Mouse (Mus musculus) heart, postnatal 0 days (tissue): ENCODE measurements at regions not wholly inside any gene's neighbourhood (a gene's known extent, or its start where the extent isn't known, plus 50 kb on each side); places are given as distances from the start of the nearest gene placed in this dataset.

Source experiments
- ATAC-seq: fragments of 200-750 bp; cut with Nextera tagmentation; 2 replicates; pipeline ENCODE4 v1.8.0; 2017; ENCODE audit warnings: low read depth, moderate number of reproducible peaks, moderate library complexity; ENCODE audit not compliant: insufficient read depth
- DNase-seq: peaks from one replicate; pipeline ENCODE4 v3.0.0-alpha.2; 2016; ENCODE audit warnings: low spot score
- H3K27ac ChIP-seq: fragments of 300-500 bp; sonication (generic); 2 replicates; pipeline ENCODE4 v1.5.1; 2014; ENCODE audit warnings: low read depth, mild to moderate bottlenecking
- H3K27me3 ChIP-seq: fragments of 300-500 bp; sonication (generic); 2 replicates; pipeline ENCODE4 v1.6.1; 2014; ENCODE audit warnings: low read length, mixed read lengths; ENCODE audit not compliant: control insufficient read depth, insufficient read depth
- H3K36me3 ChIP-seq: fragments of 300-500 bp; sonication (generic); replicated peaks from 2 replicates; pipeline ENCODE4 v1.6.1; 2014; ENCODE audit warnings: low read length, mixed read lengths; ENCODE audit not compliant: control insufficient read depth, insufficient read depth
- H3K4me1 ChIP-seq: fragments of 300-500 bp; sonication (generic); 2 replicates; pipeline ENCODE4 v1.6.1; 2014; ENCODE audit warnings: antibody characterized with exemption; ENCODE audit not compliant: control insufficient read depth, insufficient read depth
- H3K4me2 ChIP-seq: fragments of 300-500 bp; sonication (generic); 2 replicates; pipeline ENCODE4 v1.6.1; 2014; ENCODE audit warnings: low read depth, mild to moderate bottlenecking, low read length, moderate library complexity
- H3K4me3 ChIP-seq: fragments of 300-500 bp; sonication (generic); 2 replicates; pipeline ENCODE4 v1.5.1; 2014; ENCODE audit warnings: low read depth, low read length
- H3K9ac ChIP-seq: fragments of 300-500 bp; sonication (generic); replicated peaks from 2 replicates; pipeline ENCODE4 v1.6.1; 2014; ENCODE audit warnings: low read depth, low read length, mixed read lengths
- H3K9me3 ChIP-seq: fragments of 300-500 bp; sonication (generic); replicated peaks from 2 replicates; pipeline ENCODE4 v1.6.1; 2016; ENCODE audit warnings: low read length; ENCODE audit not compliant: control insufficient read depth
- CTCF ChIP-seq: IDR thresholded peaks from 2 replicates; pipeline ENCODE4 v1.5.1; 2016; ENCODE audit warnings: antibody characterized with exemption, control low read depth, low read depth
- EP300 ChIP-seq: IDR thresholded peaks from 2 replicates; pipeline ENCODE4 v1.6.1; 2016; ENCODE audit warnings: antibody characterized with exemption, low read depth
- WGBS: fragments of 180-500 bp; shearing (Covaris S2); extraction: QIAGEN DNeasy Blood & Tissue Kit; methylation state at CpG from one replicate; pipeline ENCODE4 v1.1.7; 2014; 5-methylcytosine and 5-hydroxymethylcytosine counted together

DNA sequence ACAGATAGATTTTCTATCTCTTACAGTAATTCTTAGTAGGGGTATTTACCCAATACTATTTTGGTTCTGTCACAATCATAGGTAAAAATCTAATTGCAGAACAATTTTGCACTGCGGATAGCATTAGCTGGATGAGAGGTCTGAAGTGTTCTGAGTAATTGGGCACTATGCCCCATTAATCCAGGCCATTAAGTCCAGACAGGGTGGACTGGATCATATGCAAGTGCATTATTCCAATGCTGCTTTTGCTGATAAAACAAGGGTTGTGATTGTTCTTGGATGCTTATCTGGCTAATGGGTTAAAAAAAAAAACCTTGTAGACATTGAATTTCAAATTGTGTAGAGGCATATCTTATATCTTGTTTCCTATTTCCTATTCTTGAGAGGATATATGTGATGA lies 1732.6 kb upstream of the Gm6569 start:
- no peak overlapping the region for H3K9ac ChIP-seq
- H3K36me3 ChIP-seq, result no peaks in the 10 kb centered on the region
- 84% methylated on average over 1 of the region's 1 CpGs for WGBS
- H3K4me2 ChIP-seq, result no peak overlapping the region
- no peak for DNase-seq
- H3K4me1 ChIP-seq, result no peaks in the 10 kb centered on the region
- no peaks in the 10 kb centered on the region for H3K9me3 ChIP-seq
- H3K27me3 ChIP-seq, result no peaks in the 10 kb centered on the region
- TF ChIP-seq CTCF, result no peak
- TF ChIP-seq EP300, result no peak
- no peak overlapping the region for H3K27ac ChIP-seq
- H3K4me3 ChIP-seq, result no peak overlapping the region
- no peak for ATAC-seq

DNA sequence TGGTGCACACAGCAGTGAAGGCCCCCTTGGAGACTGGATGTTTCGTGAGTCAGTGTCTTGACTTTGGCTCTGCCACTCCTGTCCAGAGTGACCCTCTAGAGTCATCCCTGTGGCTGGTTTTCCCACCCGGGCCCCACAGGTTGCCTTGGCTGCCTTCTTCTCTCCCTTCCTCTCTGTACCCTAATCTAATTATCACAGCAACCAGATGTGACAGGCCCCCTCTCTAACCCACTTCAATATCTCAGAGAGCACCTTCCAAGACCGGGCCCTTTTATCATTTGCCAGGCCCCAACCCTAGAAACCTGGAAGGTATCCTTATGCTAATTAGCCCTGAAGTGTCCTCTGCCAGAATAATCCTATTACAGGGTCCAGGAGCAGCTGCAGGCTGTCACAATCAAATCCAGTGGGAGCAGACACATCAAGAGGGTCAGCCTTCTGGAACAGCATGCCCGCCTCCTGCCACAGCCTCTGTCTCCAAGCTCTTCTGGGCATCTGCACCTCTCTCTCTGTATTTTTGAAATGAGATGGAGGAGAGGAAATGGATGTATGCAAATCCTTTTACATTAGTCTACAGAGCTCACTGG lies 1728.4 kb upstream of the Gm6569 start:
- no peak for DNase-seq
- Histone ChIP-seq H3K36me3 (no peaks in the 10 kb centered on the region), H3K4me3 (no peak overlapping the region), H3K27me3 (no peaks in the 10 kb centered on the region), H3K27ac (no peak overlapping the region), H3K4me1 (no peaks in the 10 kb centered on the region), H3K9ac (no peak overlapping the region), H3K9me3 (no peaks in the 10 kb centered on the region), H3K4me2 (no peak overlapping the region)
- no peak for TF ChIP-seq CTCF
- TF ChIP-seq EP300, result no peak
- no peak for ATAC-seq
- 49% methylated on average over 4 of the region's 4 CpGs for WGBS

DNA sequence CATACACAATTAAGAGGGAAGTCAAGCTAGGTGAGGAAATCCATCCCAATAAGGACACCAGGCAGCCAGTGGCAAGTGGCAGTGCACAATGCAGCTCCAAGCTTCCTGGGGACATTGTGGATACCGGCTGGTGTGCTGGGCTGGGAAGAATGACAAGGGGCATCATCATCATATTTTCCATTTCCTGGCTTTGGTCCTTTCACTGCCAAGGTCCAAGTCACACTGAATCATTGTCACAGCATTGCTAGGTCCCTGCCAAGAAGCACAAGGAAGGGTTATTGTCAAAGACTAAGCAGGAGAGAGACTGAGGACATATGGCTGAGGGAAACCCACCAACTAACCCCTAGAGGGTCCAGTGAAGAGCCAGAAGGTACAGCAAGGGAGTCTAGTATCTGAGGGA lies 1723.8 kb upstream of the Gm6569 start:
- ATAC-seq (no peak), DNase-seq (no peak)
- Histone ChIP-seq H3K4me2 (no peak overlapping the region), H3K4me3 (no peak overlapping the region), H3K27me3 (no peaks in the 10 kb centered on the region), H3K27ac (no peak overlapping the region), H3K9ac (no peak overlapping the region), H3K4me1 (no peaks in the 10 kb centered on the region), H3K36me3 (no peaks in the 10 kb centered on the region), H3K9me3 (no peaks in the 10 kb centered on the region)
- WGBS, result 63% methylated on average over 1 of the region's 1 CpGs
- TF ChIP-seq EP300 (no peak), CTCF (no peak)

DNA sequence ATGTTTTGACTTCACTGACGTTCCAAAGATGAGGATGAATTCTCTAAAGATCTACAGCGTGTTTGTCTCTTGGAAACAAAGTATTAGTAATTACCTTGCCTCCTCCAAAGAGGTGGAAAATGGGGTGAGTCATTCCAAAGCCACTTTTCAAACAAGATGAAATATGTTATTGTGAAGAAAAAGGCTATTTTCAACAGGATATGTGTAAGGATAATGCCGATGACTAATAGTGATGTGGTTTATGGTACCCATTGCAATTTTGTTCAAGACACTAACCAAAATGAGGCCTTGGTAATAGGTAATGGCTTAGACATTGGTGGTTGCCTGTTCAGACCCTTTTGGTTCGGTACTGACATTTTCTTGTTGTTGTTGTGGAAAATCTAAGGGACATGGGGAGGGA lies 1717.6 kb upstream of the Gm6569 start:
- Histone ChIP-seq H3K4me1 (no peaks in the 10 kb centered on the region), H3K27me3 (no peaks in the 10 kb centered on the region), H3K27ac (no peak overlapping the region), H3K4me2 (no peak overlapping the region), H3K9ac (no peak overlapping the region), H3K9me3 (no peaks in the 10 kb centered on the region), H3K4me3 (no peak overlapping the region), H3K36me3 (no peaks in the 10 kb centered on the region)
- TF ChIP-seq EP300 (no peak), CTCF (no peak)
- no peak for ATAC-seq
- no peak for DNase-seq
- WGBS, result 69% methylated on average over 4 of the region's 4 CpGs

DNA sequence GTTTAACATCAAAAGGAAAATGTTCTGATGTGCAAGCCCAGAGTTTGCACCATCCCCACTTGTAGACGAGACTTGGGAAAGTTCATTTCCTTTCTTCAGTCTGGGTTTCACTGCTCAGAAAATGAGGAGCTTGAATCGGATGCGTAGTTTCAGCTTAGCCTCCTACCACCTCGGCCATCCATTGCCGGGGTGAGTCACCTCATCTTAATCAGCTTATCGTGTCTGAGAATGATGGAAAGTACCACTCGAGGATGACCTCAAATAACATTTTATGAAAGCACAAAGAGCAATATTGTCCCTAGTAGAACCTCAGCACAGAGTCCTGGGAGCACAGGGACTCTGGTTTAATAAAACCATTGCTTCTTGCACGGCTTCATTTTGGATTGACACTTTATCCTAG lies 1700.1 kb upstream of the Gm6569 start:
- DNase-seq (no peak), ATAC-seq (no peak)
- Histone ChIP-seq H3K9me3 (no peaks in the 10 kb centered on the region), H3K9ac (no peak overlapping the region), H3K36me3 (no peaks in the 10 kb centered on the region), H3K4me3 (no peak overlapping the region), H3K4me2 (no peak overlapping the region), H3K27ac (no peak overlapping the region), H3K27me3 (no peaks in the 10 kb centered on the region), H3K4me1 (no peaks in the 10 kb centered on the region)
- 54% methylated on average over 8 of the region's 8 CpGs for WGBS
- TF ChIP-seq EP300 (no peak), CTCF (no peak)

DNA sequence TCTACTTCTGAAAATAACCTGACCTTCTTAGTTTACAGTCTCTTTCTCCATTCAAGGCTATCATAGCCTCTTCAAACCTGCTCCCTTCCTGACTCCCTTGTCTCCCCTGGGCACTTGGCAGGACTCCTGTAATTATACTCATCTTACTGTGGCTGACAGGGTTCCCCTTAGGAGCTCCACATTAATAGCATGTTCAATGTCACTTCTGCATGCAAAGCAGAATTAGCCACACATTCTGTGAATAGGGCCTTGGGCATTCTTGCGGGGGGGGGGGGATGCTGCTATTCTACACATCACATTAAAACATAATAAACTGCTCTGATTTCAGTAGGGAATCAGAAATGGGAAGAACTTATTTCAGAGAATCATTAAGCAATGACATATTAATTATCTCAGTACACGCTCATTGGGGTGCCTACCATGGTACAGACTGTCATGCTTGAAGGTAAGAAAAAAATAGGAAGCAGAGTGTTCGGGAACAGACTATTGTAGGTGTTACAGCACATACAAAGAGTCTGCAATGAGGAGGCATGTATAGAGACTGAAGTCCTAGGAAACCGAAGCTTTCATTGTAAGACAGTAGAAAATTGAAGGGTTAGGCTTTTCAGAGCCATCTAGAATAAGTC lies 1698.3 kb upstream of the Gm6569 start:
- DNase-seq, result no peak
- Histone ChIP-seq H3K9ac (no peak overlapping the region), H3K4me2 (no peak overlapping the region), H3K4me1 (no peaks in the 10 kb centered on the region), H3K27ac (no peak overlapping the region), H3K36me3 (no peaks in the 10 kb centered on the region), H3K9me3 (no peaks in the 10 kb centered on the region), H3K4me3 (no peak overlapping the region), H3K27me3 (no peaks in the 10 kb centered on the region)
- WGBS, result 77% methylated on average over 4 of the region's 4 CpGs
- ATAC-seq, result no peak
- TF ChIP-seq EP300, result no peak
- TF ChIP-seq CTCF, result no peak
